Mouse (Mus musculus): Measurements from ENCODE around the gene Slc16a10. TPM values are rescaled to one million over a fixed set of nuclear protein-coding genes. Genes with fewer than 3 reads are reported as not detected.

The Slc16a10 gene
- total RNA-seq (2021), result 10 to 100 TPM; 19.4 to 20.4 TPM
- long read RNA-seq, experiment 1, full-length matches to known transcripts, result 13 of 18 reads
- long read RNA-seq, experiment 1, partial matches to known transcripts, result 0 of 18 reads
- long read RNA-seq, experiment 1, other reads (novel, unspliced or antisense), result 5 of 18 reads
- long read RNA-seq, experiment 2, full-length matches to known transcripts, result 25 of 32 reads
- long read RNA-seq, experiment 2, partial matches to known transcripts, result 0 of 32 reads
- long read RNA-seq, experiment 2, other reads (novel, unspliced or antisense), result 7 of 32 reads

DNA sequence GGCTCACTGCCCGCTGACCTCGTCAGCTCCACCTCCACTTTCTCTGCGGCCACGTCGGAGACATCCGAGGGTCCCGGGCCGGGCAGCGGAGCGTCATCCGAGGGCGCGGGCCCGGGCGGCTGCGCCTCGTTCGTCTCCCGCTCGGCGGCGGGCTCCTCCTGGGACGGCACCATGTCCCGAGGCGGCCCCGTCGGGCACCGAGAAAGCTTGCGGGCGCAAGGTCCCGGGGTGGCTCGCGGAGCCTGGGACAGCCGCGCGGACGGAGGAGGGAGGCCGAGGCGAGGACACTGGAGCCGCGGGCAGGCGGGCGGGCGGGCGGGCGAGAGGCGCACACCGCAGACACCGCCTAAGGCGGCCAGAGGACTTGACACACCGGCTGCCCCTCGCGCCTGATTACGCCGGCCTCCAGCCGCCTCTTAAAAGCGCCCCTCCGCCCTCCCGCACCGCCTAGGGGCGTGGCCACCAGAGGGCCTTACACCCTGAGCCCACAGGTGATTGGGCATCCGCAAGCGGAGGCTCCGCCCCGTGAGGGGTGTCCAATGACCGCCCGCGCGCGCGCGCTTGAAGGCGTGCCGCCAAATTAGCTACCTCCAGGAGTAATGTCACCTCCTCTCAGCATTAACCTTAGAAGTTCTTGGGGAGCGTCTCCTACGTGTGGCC lies at the start of gene Slc16a10:
Gene Slc16a10 (minus strand): TSS at position 395 of the 660 bp plus-strand sequence.
- peak; percentile 81 to 93 for DNase-seq (ENCODE audit: low spot score in 2 of 2)

DNA sequence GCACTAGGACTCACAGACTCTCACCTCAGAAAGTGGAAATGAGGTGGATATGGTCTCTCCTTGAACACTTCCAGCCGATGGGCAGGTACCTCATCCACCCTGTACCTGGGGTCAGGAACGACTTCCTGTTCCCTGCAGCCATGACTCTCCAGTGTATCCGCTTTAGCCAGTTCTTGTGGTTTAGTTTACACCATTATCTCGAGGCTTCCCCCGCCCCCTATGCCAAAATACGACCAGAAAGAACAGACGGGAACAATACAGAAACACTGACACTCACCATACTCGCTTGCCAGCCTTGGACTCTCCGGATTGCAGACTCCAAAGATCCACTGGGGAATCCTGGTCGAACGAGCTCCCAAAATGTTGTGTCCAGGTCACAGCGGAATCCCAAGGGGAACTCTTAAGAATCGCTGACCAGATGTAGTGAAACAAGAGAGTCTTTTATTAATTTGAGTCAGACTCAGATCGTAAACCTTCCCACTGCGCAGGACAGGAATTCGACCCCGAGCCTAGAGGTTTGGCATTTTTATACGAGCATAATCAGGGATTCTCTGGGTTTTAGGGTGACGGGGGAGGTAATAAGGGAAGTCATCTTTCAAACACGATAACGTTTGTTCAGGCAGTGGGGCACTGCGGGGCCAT lies 49.4 kb upstream of the Slc16a10 start:
- no peak for DNase-seq (ENCODE audit: low spot score in 2 of 2)

DNA sequence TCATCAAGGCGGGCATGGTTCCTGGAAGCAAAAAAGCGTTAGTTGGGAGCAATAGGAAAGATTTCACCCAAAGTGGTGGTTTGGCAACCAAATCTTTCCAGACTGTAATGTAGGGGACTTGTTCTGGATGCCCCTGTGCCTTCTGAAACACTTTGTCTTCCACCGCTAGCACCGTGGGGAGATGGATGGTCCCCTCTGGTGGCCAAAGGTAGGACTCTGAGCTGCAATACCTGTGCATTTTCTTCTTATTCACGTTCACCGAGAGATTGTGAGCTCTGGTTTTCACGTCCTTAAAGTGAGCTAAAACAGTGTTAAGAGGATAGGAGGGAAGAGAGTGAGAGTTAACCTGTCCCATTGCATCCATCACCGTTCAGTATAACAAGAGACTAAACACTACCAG lies 48.8 kb upstream of the Slc16a10 start:
- DNase-seq (ENCODE audit: low spot score in 2 of 2), result no peak

DNA sequence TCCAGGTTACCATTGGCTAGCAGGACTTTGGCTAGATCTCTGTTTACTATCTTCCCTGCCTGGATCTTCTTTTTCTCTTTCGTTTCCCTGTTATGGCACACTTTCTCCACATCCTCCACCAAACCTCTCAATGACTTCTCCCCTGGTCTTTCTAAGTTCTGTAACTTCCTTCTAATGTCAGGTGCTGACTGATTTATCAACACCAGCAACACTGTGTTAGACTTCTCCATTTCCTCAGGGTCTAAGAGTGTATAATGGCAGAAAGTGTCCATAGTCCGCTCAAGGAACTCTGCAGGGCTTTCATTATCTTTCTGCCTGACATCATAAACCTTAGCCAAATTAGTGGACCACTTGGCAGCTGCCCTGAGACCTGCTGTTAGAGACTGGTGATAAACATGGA lies 47.6 kb upstream of the Slc16a10 start:
- no peak for DNase-seq (ENCODE audit: low spot score in 2 of 2)

DNA sequence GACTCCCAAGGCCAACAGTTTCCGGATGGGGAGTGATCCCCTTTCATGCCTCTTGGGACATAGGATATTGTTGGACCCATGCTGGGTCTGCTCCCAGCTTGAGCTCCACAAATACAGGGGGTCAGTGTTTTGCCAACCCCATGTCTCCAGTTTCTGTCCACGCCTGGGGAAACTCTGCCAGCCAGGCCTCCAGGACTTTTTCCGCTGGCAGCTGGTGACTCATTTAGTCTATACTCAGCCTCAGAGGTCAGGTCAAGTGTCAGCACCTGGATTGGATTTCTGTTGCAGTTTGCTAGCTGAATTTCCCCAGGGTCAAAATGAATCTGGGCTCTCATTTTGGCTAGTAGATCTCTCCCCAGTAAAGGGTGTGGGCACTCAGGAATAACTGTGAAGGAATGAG lies 46.8 kb upstream of the Slc16a10 start:
- DNase-seq (ENCODE audit: low spot score in 2 of 2), result no peak

DNA sequence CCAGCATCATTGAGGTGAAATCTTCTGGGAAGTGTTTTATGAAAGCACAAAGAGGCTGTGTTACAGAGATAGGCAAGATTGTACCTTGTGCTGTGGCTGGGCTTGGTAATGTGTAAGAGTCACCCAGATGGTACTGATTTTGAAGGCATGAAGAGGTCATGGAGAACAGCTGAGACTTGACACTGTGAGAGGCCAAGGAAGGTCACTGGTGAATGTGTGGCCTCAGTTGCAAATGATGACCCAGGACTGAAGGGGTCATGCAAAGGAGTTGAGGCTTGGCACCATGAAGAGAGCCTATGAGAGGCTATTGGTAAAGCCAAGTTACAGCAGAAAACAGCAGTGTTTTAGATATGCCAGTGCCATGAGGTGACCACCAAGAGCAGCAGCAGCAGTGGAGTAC lies 43.9 kb upstream of the Slc16a10 start:
- no peak for DNase-seq (ENCODE audit: low spot score in 2 of 2)

DNA sequence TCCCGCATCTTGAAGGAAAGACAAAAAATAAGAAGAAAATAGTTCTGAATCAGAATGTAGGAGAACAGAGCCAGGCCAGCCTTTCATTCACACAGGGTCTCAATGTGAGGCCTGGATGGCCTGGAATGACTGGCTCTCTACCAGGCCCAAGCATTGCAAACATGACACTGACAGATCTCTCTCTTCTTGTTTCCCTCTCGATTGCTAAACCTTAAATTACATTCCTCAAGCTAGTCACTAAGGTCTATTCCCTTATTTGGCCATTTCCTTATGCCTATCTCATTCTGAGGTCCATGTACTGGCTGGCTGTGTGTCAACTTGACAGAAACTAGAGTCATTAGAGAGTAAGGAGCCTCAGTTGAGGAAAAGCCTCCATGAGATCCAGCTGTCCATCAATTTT lies 38.0 kb upstream of the Slc16a10 start:
- no peak for DNase-seq (ENCODE audit: low spot score in 2 of 2)

DNA sequence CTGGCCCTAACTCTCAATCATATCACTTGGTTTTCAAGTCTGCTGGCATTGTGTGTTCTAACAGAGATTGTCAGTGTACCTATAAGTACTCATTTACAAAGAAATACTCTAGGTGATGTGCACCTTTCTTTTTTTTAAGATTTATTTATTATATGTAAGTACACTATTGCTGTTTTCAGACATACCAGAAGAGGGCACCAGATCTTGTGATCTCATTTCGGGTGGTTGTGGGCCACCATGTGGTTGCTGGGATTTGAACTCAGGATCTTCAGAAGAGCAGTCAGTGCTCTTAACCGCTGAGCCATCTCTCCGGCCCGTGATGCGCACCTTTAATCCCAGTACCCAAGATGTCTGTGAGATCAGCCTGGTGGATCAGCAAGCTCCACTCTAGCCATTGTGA lies 37.1 kb upstream of the Slc16a10 start:
- no peak for DNase-seq (ENCODE audit: low spot score in 2 of 2)

- DNase-seq (ENCODE audit: low spot score in 2 of 2), result no peak
Measured at GRCm38 (mm10) chr10:40177323-40177962, 35.4 kb upstream of the Slc16a10 start.

DNA sequence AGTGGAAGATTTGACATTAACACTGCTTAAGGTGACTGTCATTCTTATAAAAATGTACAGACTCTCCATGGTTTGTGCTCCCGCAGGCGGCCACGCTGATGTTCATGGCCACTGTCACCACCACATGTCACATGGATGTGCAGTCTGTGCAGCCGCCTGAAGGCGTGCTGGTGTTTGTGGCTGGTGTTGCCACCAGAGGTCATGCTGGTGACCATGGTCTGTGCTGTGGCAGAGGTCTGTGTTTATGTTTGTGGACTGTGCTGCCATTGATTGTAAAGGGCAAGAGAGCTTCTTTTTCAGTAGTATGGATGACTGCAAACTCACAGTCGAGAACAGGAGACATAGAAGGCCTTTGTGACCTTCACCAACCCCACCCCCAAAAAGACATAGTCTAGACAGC lies 30.1 kb upstream of the Slc16a10 start:
- no peak for DNase-seq (ENCODE audit: low spot score in 2 of 2)

DNA sequence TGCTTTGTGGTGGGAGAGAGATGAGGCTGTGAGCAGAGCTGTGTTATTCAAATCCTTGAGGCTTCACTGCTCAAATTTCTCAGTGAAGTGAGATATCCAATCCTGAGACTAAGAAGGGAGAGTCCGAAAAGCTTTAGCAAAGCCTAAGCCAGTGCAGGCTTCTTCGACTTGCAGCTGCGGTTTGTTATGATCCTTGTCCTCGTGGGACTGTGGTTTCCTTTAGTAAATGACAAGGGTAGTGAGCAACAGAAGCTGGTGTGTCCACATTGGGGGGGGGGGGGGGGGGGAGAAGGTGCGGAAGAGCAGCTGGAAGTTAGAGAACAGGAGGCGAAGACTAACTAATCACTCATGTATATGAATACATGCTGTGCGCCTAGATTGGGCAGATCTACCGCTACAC lies 29.2 kb upstream of the Slc16a10 start:
- DNase-seq (ENCODE audit: low spot score in 2 of 2), result no peak

DNA sequence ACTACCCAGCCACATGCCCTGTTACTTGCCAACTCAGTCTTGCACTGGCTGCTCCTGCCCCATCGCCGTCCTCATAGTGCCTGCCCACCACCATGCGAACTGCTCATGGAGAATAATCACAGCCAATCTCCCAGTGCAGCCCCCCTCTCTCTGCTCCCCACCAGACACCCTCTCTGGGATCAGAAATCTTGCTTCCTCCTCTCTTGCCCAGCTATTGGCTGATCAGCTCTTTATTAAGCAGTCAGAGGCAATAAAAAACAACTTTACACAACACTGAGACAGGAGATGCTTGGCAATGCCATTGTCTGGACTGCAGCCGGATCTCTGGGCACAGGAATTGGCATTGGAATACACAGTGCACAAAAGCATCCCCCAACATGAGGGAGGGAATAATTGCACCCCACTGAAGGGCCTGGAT lies 28.1 kb upstream of the Slc16a10 start:
- no peak for DNase-seq (ENCODE audit: low spot score in 2 of 2)

DNA sequence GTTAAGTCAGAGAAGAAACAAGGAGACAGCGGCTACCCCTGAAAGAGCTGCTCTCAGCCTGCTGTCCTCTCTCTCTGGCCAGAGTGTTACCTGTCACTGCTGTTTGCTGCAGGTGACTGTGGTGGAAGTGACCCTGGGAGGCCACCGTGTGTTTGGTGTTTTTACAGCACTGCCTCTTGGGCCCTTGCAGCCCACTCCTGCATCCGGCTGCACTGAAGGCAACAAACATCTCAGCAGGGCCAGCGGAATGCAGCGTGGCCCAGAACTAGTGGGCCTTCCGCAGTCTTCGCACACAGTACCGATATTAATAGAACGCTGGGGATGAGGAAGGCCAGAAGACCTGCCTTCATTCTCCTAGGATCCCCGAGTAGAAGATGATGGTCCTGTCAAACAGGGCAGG lies 27.5 kb upstream of the Slc16a10 start:
- no peak for DNase-seq (ENCODE audit: low spot score in 2 of 2)

- no peak for DNase-seq (ENCODE audit: low spot score in 2 of 2)
Measured at GRCm38 (mm10) chr10:40169088-40169487, 27.0 kb upstream of the Slc16a10 start.

DNA sequence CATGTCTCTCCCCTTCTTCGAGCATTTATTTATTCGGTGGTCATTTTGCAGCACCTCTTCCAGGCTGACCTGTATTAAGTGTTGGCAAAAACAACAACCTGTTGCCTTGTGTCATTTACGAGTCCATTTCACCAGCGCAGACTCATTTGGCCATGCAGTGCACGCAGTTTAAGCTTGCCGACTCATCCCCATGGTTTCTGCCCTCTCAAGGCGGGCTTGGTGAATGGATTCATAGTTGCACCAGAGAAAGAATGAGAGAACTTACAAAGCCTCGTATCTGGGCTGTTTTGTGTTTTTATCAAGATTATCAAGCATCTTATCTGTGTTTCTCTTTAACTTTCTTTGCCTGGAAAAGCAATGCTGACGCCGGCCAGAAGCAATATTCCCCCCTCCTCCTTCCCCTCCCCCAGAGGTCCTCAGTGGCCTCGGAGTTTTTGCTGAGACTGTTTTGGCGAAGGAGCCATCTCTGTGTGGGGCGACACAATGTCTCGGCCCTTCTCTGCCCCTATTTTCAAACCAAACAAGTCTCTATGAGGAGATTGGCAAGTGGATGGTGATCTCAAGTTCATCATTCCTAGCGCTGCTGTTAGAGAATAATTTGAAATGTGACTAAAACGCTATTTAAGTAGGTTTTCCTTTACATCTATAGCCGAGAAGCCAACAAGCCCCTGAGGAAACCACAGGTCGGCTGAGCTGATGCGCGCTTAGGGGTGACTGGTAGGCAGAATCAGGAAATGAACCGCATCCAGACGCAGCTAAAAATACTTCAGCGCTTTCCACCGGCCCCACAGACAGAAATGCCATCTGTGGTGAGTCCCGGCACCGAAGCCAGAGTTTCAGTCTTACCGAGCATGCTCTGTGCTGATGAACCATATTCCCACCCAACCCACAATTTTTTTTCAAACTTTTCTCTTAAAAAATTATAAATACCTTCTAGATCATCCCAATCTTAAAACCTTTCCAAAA lies 22.6 kb upstream of the Slc16a10 start:
- no peak for DNase-seq (ENCODE audit: low spot score in 2 of 2)

DNA sequence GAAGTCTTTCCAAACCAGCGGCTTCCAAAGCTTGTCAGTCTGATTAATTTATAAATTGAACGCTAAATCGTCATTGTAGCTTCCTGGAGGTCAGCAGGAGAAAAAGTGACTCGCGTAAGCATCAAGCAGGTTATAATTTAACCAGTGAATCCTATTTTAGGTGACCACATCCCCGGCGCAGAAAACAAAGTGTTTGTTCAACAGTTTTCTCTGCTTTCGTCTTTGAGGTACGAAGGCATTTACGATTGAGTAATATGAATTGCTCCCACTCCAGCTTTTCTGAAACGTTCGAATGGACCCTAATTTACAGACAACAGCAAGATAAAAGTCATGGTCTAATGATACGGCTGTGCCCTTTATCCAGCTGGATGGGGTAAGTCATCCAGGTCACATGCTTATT lies 21.9 kb upstream of the Slc16a10 start:
- no peak for DNase-seq (ENCODE audit: low spot score in 2 of 2)

- no peak for DNase-seq (ENCODE audit: low spot score in 2 of 2)
Measured at GRCm38 (mm10) chr10:40163338-40163737, 21.3 kb upstream of the Slc16a10 start.

DNA sequence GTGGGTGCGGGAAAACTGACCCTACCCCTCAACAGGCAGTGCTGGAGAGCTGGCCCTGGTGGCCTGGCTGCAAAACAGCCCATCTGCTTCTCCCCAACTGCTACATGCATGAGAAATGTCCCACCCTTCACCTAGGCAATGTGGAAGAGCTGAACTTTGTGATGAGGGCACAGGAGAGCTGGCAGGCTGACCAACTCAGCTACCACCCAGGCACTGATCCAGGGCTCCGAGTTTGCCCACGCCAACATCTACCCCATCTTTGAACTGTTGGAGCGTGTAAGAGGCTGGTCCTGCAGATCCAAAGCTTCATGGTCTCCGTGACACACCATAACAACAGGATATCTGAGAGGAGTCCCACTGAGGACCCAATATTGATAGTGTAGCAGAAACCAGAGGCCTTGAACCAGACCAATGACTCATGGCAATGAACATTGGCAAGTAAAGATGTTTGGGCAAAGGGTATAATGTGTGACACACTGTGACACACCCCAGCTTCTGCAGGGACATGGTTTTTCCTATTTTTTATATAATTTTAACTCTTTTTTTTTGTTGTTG lies 19.7 kb upstream of the Slc16a10 start:
- no peak for DNase-seq (ENCODE audit: low spot score in 2 of 2)

- no peak for DNase-seq (ENCODE audit: low spot score in 2 of 2)
Measured at GRCm38 (mm10) chr10:40161236-40161635, 19.2 kb upstream of the Slc16a10 start.

- no peak for DNase-seq (ENCODE audit: low spot score in 2 of 2)
Measured at GRCm38 (mm10) chr10:40152550-40152857, 10.4 kb upstream of the Slc16a10 start.

All from gastrocnemius, postnatal 4 days (tissue).